Comparison of ENCODE assay signal across 8 mouse cellular contexts in the genomic region with DNA sequence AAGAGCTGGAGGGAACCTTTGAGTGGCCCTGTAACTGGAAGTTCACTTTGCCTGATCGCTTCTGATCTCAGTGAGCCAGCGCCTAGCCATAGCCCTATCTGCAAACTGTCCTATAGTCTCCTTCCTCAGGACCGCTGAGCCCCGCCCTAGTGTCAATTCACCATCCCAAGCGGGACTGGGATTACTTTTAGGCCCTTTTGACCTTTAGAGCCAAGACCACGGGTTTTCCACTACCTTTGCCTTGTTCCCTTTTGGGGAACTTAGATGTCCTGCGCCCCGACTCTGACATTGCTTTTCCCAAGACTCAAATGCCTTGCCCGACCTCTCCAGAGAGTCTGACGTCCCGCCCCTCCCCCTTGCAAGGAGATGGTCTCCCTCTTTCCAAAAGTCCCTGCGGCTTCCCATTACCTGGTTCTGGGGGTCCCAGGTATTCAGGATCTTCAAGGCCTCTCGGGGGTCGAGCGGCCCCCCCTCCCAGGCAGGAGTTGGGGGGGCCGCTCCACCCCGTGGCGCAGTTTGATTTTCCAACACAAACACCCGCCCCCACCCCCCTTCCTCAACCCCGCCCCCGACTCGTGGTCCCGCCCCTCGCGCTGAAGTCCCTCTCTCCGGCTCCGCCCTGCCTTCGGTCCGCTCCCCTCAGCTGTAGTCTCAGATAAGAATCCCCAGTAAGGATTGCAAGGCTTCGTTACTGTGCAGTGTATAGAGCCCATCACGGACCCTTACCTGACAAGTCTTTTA. TPM values are rescaled to one million over a fixed set of nuclear protein-coding genes. Genes with fewer than 3 reads are reported as not detected.
DNase-seq lines count a peak whose midpoint lies in the region; ATAC-seq and TF ChIP-seq lines count a peak whose summit lies in the region.

No protein-coding gene starts in this region.

- no peaks in the 10 kb centered on the region for H3K79me2 ChIP-seq in macrophage (ENCODE audit: inconsistent target)

- H3K4me3 ChIP-seq in G1E (ENCODE audit: low read depth, low read length) (peak overlapping the region; percentile 78), macrophage (ENCODE audit: inconsistent target) (peak overlapping the region; percentile 34)
- H3K4me3 ChIP-seq in embryonic facial prominence, embryonic 10.5 days: peak overlapping the region; percentile 93
- peak overlapping the region; percentile 61 for H3K4me3 ChIP-seq in heart, embryonic 15.5 days
- H3K4me3 ChIP-seq in stomach, postnatal 0 days (ENCODE audit: low read depth, low read length): peak overlapping the region; percentile 59

- H3K36me3 ChIP-seq in G1E (replicated peaks) (peaks cover 2% of the 10 kb centered on the region), macrophage (ENCODE audit: inconsistent target) (no peaks in the 10 kb centered on the region)
- H3K36me3 ChIP-seq in embryonic facial prominence, embryonic 10.5 days (replicated peaks): no peaks in the 10 kb centered on the region
- no peaks in the 10 kb centered on the region for H3K36me3 ChIP-seq in heart, embryonic 15.5 days
- no peaks in the 10 kb centered on the region for H3K36me3 ChIP-seq in stomach, postnatal 0 days (ENCODE audit: control insufficient read depth, insufficient read depth, low read length)

- peak overlapping the region; percentile 99 for H3K27ac ChIP-seq in embryonic facial prominence, embryonic 10.5 days (replicated peaks)
- H3K27ac ChIP-seq in heart, embryonic 15.5 days: peak overlapping the region; percentile 95
- peak overlapping the region; percentile 80 for H3K27ac ChIP-seq in macrophage
- H3K27ac ChIP-seq in stomach, postnatal 0 days (replicated peaks): peak overlapping the region; percentile 59

- DNase-seq in 3T3-L1 (ENCODE audit: low read depth, low spot score) (peak; percentile 71), G1E (ENCODE audit: low spot score) (peak; percentile 90)
- peak; percentile 76 for DNase-seq in embryonic facial prominence, embryonic 10.5 days (ENCODE audit: low spot score)
- peak; percentile 79 for DNase-seq in kidney, postnatal 14 days
- DNase-seq in stomach, postnatal 0 days (ENCODE audit: low spot score): peak; percentile 61
- no peak for DNase-seq in frontal cortex, postnatal 36 days (ENCODE audit: low spot score in 2 of 2)

- no peaks in the 10 kb centered on the region for H3K27me3 ChIP-seq in G1E (ENCODE audit: insufficient read depth, low read length)
- peaks cover 43% of the 10 kb centered on the region for H3K27me3 ChIP-seq in embryonic facial prominence, embryonic 10.5 days (replicated peaks; ENCODE audit: low read depth, poor library complexity, severe bottlenecking)
- H3K27me3 ChIP-seq in heart, embryonic 15.5 days: peaks cover 21% of the 10 kb centered on the region
- H3K27me3 ChIP-seq in stomach, postnatal 0 days (ENCODE audit: control insufficient read depth, insufficient read depth, low read length): no peaks in the 10 kb centered on the region

- TF ChIP-seq EP300 in stomach, postnatal 0 days (optimal IDR thresholded peaks at IDR 0.05): no peak

- H3K4me2 ChIP-seq in heart, embryonic 15.5 days: peak overlapping the region; percentile 93
- H3K4me2 ChIP-seq in stomach, postnatal 0 days (replicated peaks; ENCODE audit: low read depth): peak overlapping the region; percentile 97

- WGBS in embryonic facial prominence, embryonic 10.5 days: 1% methylated on average over 31 of the region's 31 CpGs
- under 1% methylated on average over 31 of the region's 31 CpGs for WGBS in heart, embryonic 15.5 days
- 4% methylated on average over 18 of the region's 31 CpGs for WGBS in macrophage (ENCODE audit: missing documents)
- 2% methylated on average over 30 of the region's 31 CpGs for WGBS in stomach, postnatal 0 days

- peaks cover 80% of the 10 kb centered on the region for H3K4me1 ChIP-seq in G1E (ENCODE audit: insufficient read depth, low read depth, low read length)
- peaks cover 67% of the 10 kb centered on the region for H3K4me1 ChIP-seq in embryonic facial prominence, embryonic 10.5 days
- H3K4me1 ChIP-seq in heart, embryonic 15.5 days (replicated peaks): peaks cover 54% of the 10 kb centered on the region
- peaks cover 3% of the 10 kb centered on the region; the same call in 1 of the 2 replicates for H3K4me1 ChIP-seq in stomach, postnatal 0 days (replicated peaks; ENCODE audit: control insufficient read depth, insufficient read depth)

- H3K9ac ChIP-seq in heart, embryonic 15.5 days: peak overlapping the region; percentile 56
- peak overlapping the region; percentile 47 for H3K9ac ChIP-seq in stomach, postnatal 0 days (ENCODE audit: low read length)

- 0 out of 2 replicates have a peak, but pooled peaks have one; percentile 9 for ATAC-seq in G1E (ENCODE audit: extremely low read depth, insufficient number of reproducible peaks, low FRiP score, poor library complexity, severe bottlenecking)
- ATAC-seq in heart, embryonic 15.5 days (replicated peaks; ENCODE audit: insufficient number of reproducible peaks, insufficient read depth, low FRiP score, low read depth): no peak
- no peak for ATAC-seq in stomach, postnatal 0 days (ENCODE audit: low FRiP score, low TSS enrichment)

- TF ChIP-seq CTCF in G1E (IDR thresholded peaks at IDR 0.05; ENCODE audit: low read depth, low read length): no peak
- TF ChIP-seq CTCF in stomach, postnatal 0 days (IDR thresholded peaks at IDR 0.05; ENCODE audit: low read depth): no peak

- H3K9me3 ChIP-seq in G1E (replicated peaks): no peaks in the 10 kb centered on the region
- H3K9me3 ChIP-seq in embryonic facial prominence, embryonic 10.5 days: no peaks in the 10 kb centered on the region
- no peaks in the 10 kb centered on the region for H3K9me3 ChIP-seq in heart, embryonic 15.5 days (replicated peaks)
- H3K9me3 ChIP-seq in stomach, postnatal 0 days (ENCODE audit: control insufficient read depth, low read length): no peaks in the 10 kb centered on the region

RNA-seq across cellular contexts. Expression of gene Kdm6b, which starts 6.5 kb away (rescaled TPM):
- total RNA-seq in G1E (2014; fragmentation: Nextera tagmentation) (145 and 185 TPM in 2 replicates), G1E (2017) (3.9 and 4.8 TPM in 2 replicates)
- polyA plus RNA-seq in G1E (2012) (104 and 111 TPM in 2 replicates), macrophage (2018) (4.5 to 15.0 TPM (median 11.0 TPM) in 3 replicates)
- polyA plus RNA-seq in embryonic facial prominence, embryonic 10.5 days (2016; fragmentation: Nextera tagmentation; extraction: Ambion mirVana): 39.8 and 39.9 TPM in 2 replicates
- 18.6 and 19.5 TPM in 2 replicates for polyA plus RNA-seq in heart, embryonic 15.5 days (2015; fragmentation: Nextera tagmentation; extraction: Ambion mirVana)
- total RNA-seq in macrophage (2018; cell fraction: chromatin; rRNA removed): 100 to 1,000 TPM in 17 of 26 experiments, 10 to 100 TPM in 9; 22.8 to 979 (median 248) TPM
- total RNA-seq in macrophage (2018; cell fraction: cytosol; rRNA removed): 100 to 1,000 TPM in 4 of 26 experiments, 10 to 100 TPM in 22; 10.2 to 238 (median 34.9) TPM
- 100 to 1,000 TPM in 14 of 26 experiments, 10 to 100 TPM in 12; 16.8 to 645 (median 137) TPM for total RNA-seq in macrophage (2018; cell fraction: nucleus; rRNA removed)
- polyA plus RNA-seq in stomach, postnatal 0 days (2015; fragmentation: Nextera tagmentation; extraction: Ambion mirVana): 12.9 and 13.1 TPM in 2 replicates

RNA-seq across cellular contexts. Expression of gene Tmem88, which starts 21.9 kb away (rescaled TPM):
- 2.6 TPM in 2 replicates for total RNA-seq in G1E (2014; fragmentation: Nextera tagmentation)
- total RNA-seq in G1E (2017): 0.93 and 1.2 TPM in 2 replicates
- polyA plus RNA-seq in G1E (2012): 2.2 and 3.0 TPM in 2 replicates
- polyA plus RNA-seq in embryonic facial prominence, embryonic 10.5 days (2016; fragmentation: Nextera tagmentation; extraction: Ambion mirVana): 19.8 and 23.1 TPM in 2 replicates
- polyA plus RNA-seq in heart, embryonic 15.5 days (2015; fragmentation: Nextera tagmentation; extraction: Ambion mirVana): 37.3 and 40.6 TPM in 2 replicates
- total RNA-seq in macrophage (2018; cell fraction: chromatin; rRNA removed): 10 to 100 TPM in 7 of 26 experiments, 1 to 10 TPM in 15, under 1 TPM in 3, not detected in 1; 0.46 to 36.3 (median 4.9) TPM
- 1 to 10 TPM in 4 of 26 experiments, under 1 TPM in 19, not detected in 3; 0.05 to 1.7 (median 0.34) TPM for total RNA-seq in macrophage (2018; cell fraction: cytosol; rRNA removed)
- 10 to 100 TPM in 6 of 26 experiments, 1 to 10 TPM in 13, under 1 TPM in 1, not detected in 6; 0.36 to 23.4 (median 3.3) TPM for total RNA-seq in macrophage (2018; cell fraction: nucleus; rRNA removed)
- polyA plus RNA-seq in macrophage (2018): 0.09 TPM in 1 of 3 replicates, not detected in the others
- 14.9 and 17.8 TPM in 2 replicates for polyA plus RNA-seq in stomach, postnatal 0 days (2015; fragmentation: Nextera tagmentation; extraction: Ambion mirVana)

RNA-seq across cellular contexts. Expression of gene Cyb5d1, which starts 24.6 kb away (rescaled TPM):
- total RNA-seq in G1E (2014; fragmentation: Nextera tagmentation) (24.0 and 26.0 TPM in 2 replicates), G1E (2017) (36.0 and 41.5 TPM in 2 replicates)
- polyA plus RNA-seq in G1E (2012) (3.5 and 9.1 TPM in 2 replicates), macrophage (2018) (25.0 to 35.1 TPM (median 31.3 TPM) in 3 replicates)
- 49.3 and 50.2 TPM in 2 replicates for polyA plus RNA-seq in embryonic facial prominence, embryonic 10.5 days (2016; fragmentation: Nextera tagmentation; extraction: Ambion mirVana)
- 20.6 and 24.0 TPM in 2 replicates for polyA plus RNA-seq in heart, embryonic 15.5 days (2015; fragmentation: Nextera tagmentation; extraction: Ambion mirVana)
- 10 to 100 TPM; 10.2 to 51.5 (median 24.5) TPM for total RNA-seq in macrophage (2018; cell fraction: chromatin; rRNA removed)
- 10 to 100 TPM; 16.0 to 40.0 (median 24.4) TPM for total RNA-seq in macrophage (2018; cell fraction: cytosol; rRNA removed)
- total RNA-seq in macrophage (2018; cell fraction: nucleus; rRNA removed): 10 to 100 TPM; 17.0 to 48.9 (median 26.3) TPM
- polyA plus RNA-seq in stomach, postnatal 0 days (2015; fragmentation: Nextera tagmentation; extraction: Ambion mirVana): 9.1 and 9.5 TPM in 2 replicates

RNA-seq across cellular contexts. Expression of gene Naa38, which starts 24.7 kb away (rescaled TPM):
- total RNA-seq in G1E (2014; fragmentation: Nextera tagmentation) (96.2 and 98.4 TPM in 2 replicates), G1E (2017) (171 and 204 TPM in 2 replicates)
- polyA plus RNA-seq in G1E (2012) (104 and 107 TPM in 2 replicates), macrophage (2018) (60.0 to 104 TPM (median 95.8 TPM) in 3 replicates)
- 136 and 137 TPM in 2 replicates for polyA plus RNA-seq in embryonic facial prominence, embryonic 10.5 days (2016; fragmentation: Nextera tagmentation; extraction: Ambion mirVana)
- polyA plus RNA-seq in heart, embryonic 15.5 days (2015; fragmentation: Nextera tagmentation; extraction: Ambion mirVana): 129 and 132 TPM in 2 replicates
- 10 to 100 TPM in 1 of 26 experiments, 1 to 10 TPM in 18, not detected in 7; 1.8 to 14.1 (median 4.3) TPM for total RNA-seq in macrophage (2018; cell fraction: chromatin; rRNA removed)
- total RNA-seq in macrophage (2018; cell fraction: cytosol; rRNA removed): 100 to 1,000 TPM in 5 of 26 experiments, 10 to 100 TPM in 21; 63.9 to 111 (median 87.7) TPM
- total RNA-seq in macrophage (2018; cell fraction: nucleus; rRNA removed): 10 to 100 TPM in 19 of 26 experiments, 1 to 10 TPM in 7; 5.4 to 34.6 (median 15.8) TPM
- polyA plus RNA-seq in stomach, postnatal 0 days (2015; fragmentation: Nextera tagmentation; extraction: Ambion mirVana): 153 and 170 TPM in 2 replicates

RNA-seq across cellular contexts. Expression of gene Chd3, which starts 50.8 kb away (rescaled TPM):
- total RNA-seq in G1E (2014; fragmentation: Nextera tagmentation): 120 TPM in 2 replicates
- 55.6 and 71.0 TPM in 2 replicates for total RNA-seq in G1E (2017)
- polyA plus RNA-seq in G1E (2012): 183 and 212 TPM in 2 replicates
- polyA plus RNA-seq in embryonic facial prominence, embryonic 10.5 days (2016; fragmentation: Nextera tagmentation; extraction: Ambion mirVana): 46.2 and 55.9 TPM in 2 replicates
- 14.2 and 22.9 TPM in 2 replicates for polyA plus RNA-seq in heart, embryonic 15.5 days (2015; fragmentation: Nextera tagmentation; extraction: Ambion mirVana)
- 100 to 1,000 TPM in 25 of 26 experiments, 10 to 100 TPM in 1; 63.9 to 453 (median 249) TPM for total RNA-seq in macrophage (2018; cell fraction: chromatin; rRNA removed)
- 10 to 100 TPM; 29.0 to 87.7 (median 51.6) TPM for total RNA-seq in macrophage (2018; cell fraction: cytosol; rRNA removed)
- total RNA-seq in macrophage (2018; cell fraction: nucleus; rRNA removed): 100 to 1,000 TPM in 19 of 26 experiments, 10 to 100 TPM in 7; 53.3 to 254 (median 120) TPM
- 43.6 to 105 TPM (median 82.3 TPM) in 3 replicates for polyA plus RNA-seq in macrophage (2018)
- 18.4 and 18.9 TPM in 2 replicates for polyA plus RNA-seq in stomach, postnatal 0 days (2015; fragmentation: Nextera tagmentation; extraction: Ambion mirVana)

Comparison
In these comparisons a context has a peak if more than half of its experiments do, and no peak if none do; other contexts are left out.
1. DNase-seq: peak in 3T3-L1 (single experiment), G1E (single experiment), embryonic facial prominence, embryonic 10.5 days (single experiment), kidney, postnatal 14 days (single experiment) and stomach, postnatal 0 days (single experiment); none in frontal cortex, postnatal 36 days (0 of 2).
2. H3K4me3 ChIP-seq: peak in every context shown above with its lines; median percentile 93 in embryonic facial prominence, embryonic 10.5 days; 78 in G1E; 61 in heart, embryonic 15.5 days; 59 in stomach, postnatal 0 days; 34 in macrophage.
3. Peak in every context shown above with its lines, with median percentiles within 50 percentile points of each other: H3K27ac ChIP-seq.